Mouse (Mus musculus) liver, embryonic 14.5 days (tissue): Measurements from ENCODE around the gene Itga3. TPM values are rescaled to one million over a fixed set of nuclear protein-coding genes. Genes with fewer than 3 reads are reported as not detected.

ENCODE experiments used
- ATAC-seq: fragments of 200-750 bp; cut with Nextera tagmentation; 2 replicates; pipeline ENCODE4 v1.8.0; 2017; ENCODE audit warnings: moderate number of reproducible peaks, mild to moderate bottlenecking, moderate library complexity; ENCODE audit not compliant: insufficient read depth
- DNase-seq, 3 experiments: peaks; one replicate each; pipeline ENCODE4 v3.0.0-alpha.2; 2012 to 2013; ENCODE audit warnings: low read depth in 3 of 3, low spot score in 3 of 3
- H3K27ac ChIP-seq: fragments of 300-500 bp; sonication (generic); 2 replicates; pipeline ENCODE4 v1.5.1; 2014; ENCODE audit warnings: moderate library complexity, mild to moderate bottlenecking, control low read depth, inconsistent platforms
- H3K27me3 ChIP-seq: fragments of 300-500 bp; sonication (generic); 2 replicates; pipeline ENCODE4 v1.6.1; 2014; ENCODE audit warnings: mild to moderate bottlenecking, low read length, moderate library complexity; ENCODE audit not compliant: control insufficient read depth, insufficient read depth
- H3K36me3 ChIP-seq: fragments of 300-500 bp; sonication (generic); replicated peaks from 2 replicates; pipeline ENCODE4 v1.6.1; 2014; ENCODE audit warnings: low read depth; ENCODE audit not compliant: control insufficient read depth, insufficient read depth
- H3K4me1 ChIP-seq, 2 experiments: fragments of 200-500 bp in 1 of 2; fragments of 300-500 bp in 1 of 2; sonication (generic) in 1 of 2; replicated peaks; 2 replicates each; pipeline ENCODE4 v1.6.1; 2012 to 2014; ENCODE audit warnings: antibody characterized with exemption in 1 of 2, inconsistent platforms in 1 of 2, low read length in 1 of 2; ENCODE audit not compliant: control insufficient read depth in 2 of 2, insufficient read depth in 2 of 2
- H3K4me2 ChIP-seq: fragments of 300-500 bp; sonication (generic); 2 replicates; pipeline ENCODE4 v1.6.1; 2014; ENCODE audit warnings: low read depth, mild to moderate bottlenecking, control low read depth, moderate library complexity
- H3K4me3 ChIP-seq, 2 experiments: fragments of 200-500 bp in 1 of 2; fragments of 300-500 bp in 1 of 2; sonication (generic) in 1 of 2; 2 replicates each; pipeline ENCODE4 v1.5.1; 2012 to 2014; ENCODE audit warnings: low read depth in 2 of 2, low read length in 2 of 2, mild to moderate bottlenecking in 2 of 2, control low read depth in 1 of 2, inconsistent platforms in 1 of 2, moderate library complexity in 1 of 2; ENCODE audit not compliant: insufficient read depth in 1 of 2
- H3K9ac ChIP-seq: fragments of 300-500 bp; sonication (generic); replicated peaks from 2 replicates; pipeline ENCODE4 v1.6.1; 2014; ENCODE audit warnings: mild to moderate bottlenecking, control low read depth, moderate library complexity
- H3K9me3 ChIP-seq: fragments of 300-500 bp; sonication (generic); 2 replicates; pipeline ENCODE4 v1.6.1; 2016; ENCODE audit warnings: low read length, mixed read lengths; ENCODE audit not compliant: control insufficient read depth
- CTCF ChIP-seq: IDR thresholded peaks from 2 replicates; pipeline ENCODE4 v1.5.1; 2016; ENCODE audit warnings: antibody characterized with exemption, low read depth, control low read depth
- EP300 ChIP-seq: IDR thresholded peaks from 2 replicates; pipeline ENCODE4 v1.6.1; 2016; ENCODE audit warnings: antibody characterized with exemption, low read depth
- WGBS: fragments of 180-500 bp; shearing (Covaris S2); extraction: QIAGEN DNeasy Blood & Tissue Kit; methylation state at CpG from one replicate; pipeline ENCODE4 v1.1.7; 2014; ENCODE audit not compliant: insufficient replicate concordance; 5-methylcytosine and 5-hydroxymethylcytosine counted together
- polyA plus RNA-seq, 2 experiments: library from polyadenylated mRNA; depleted of rRNA in 1 of 2; stranded (reverse) in 1 of 2; unstranded in 1 of 2; fragments of >200 nt; fragmentation: Nextera tagmentation in 1 of 2; extraction: Ambion mirVana in 1 of 2; gene quantifications; 2 replicates each; pipeline versions ENCODE4 v1.2.1 to v1.2.3; 2012 to 2014

The Itga3 gene
- polyA plus RNA-seq, 2 experiments: 1.5 to 1.7 TPM

DNA sequence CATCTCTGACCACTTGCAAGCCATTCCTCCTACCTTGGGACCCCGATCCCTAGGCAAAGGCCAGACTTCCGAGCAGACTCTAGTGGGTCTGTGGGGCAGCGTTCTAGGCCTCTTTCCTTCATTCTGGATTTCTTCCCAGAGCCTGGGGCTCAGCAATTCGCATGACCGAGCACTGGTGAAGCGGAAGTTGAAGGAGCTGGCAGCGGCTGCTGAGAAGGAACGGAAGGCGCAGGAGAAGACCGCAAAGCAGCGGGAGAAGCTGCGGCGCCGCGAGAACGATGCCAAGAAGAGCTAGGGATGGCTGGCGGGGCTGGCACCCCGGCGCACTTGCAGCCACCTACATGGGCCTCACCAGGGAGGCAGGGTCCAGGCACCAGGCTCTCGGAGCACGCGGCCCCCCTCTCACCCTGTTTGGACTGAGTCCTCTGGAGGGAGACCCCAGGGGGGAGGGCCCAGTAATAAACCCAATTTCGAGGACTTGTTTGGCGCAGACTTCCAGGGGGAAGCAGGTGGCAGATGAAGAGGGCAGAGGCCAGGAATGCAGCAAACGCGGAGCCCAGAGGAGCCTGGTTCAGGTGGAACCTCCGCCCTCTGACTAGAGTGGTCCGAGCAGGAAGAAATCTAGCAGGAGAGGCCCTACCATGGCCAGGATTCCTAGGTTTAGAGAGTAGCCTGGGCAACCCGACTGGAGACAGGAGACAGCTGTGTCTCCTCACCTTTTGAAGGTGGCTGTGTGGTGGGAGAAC lies 52.0 kb downstream of the Itga3 start:
- no peak overlapping the region for H3K4me2 ChIP-seq
- WGBS: 80% methylated on average over 29 of the region's 29 CpGs
- peaks cover 53% of the 10 kb centered on the region for H3K36me3 ChIP-seq
- TF ChIP-seq CTCF (no peak), EP300 (no peak)
- H3K27ac ChIP-seq: no peak overlapping the region
- no peak for ATAC-seq
- no peaks in the 10 kb centered on the region for H3K9me3 ChIP-seq
- H3K27me3 ChIP-seq: no peaks in the 10 kb centered on the region
- no peak overlapping the region for H3K9ac ChIP-seq
- H3K4me3 ChIP-seq: no peak overlapping the region
- no peaks in the 10 kb centered on the region; a peak in 1 of 4 replicates for H3K4me1 ChIP-seq
- DNase-seq: no peak

DNA sequence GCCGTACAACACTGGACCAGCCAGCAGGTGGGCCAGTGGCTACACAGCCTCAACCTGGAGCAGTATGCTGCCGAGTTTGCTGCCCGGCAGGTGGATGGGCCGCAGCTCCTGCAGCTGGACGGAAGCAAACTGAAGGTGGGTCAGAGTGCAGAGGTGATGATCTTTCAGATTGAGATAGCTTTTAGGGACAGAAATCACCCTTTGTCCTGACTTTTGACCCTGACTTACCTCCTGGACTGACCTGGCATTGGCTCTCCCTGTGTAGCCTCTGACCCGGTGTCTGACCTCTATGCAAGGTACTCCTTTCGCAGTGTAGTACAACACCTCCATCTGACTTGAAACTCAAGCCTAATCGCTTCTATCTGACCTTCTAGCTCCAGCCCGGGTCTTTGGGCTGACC lies 53.1 kb downstream of the Itga3 start:
- H3K27me3 ChIP-seq: no peaks in the 10 kb centered on the region
- no peak overlapping the region for H3K4me2 ChIP-seq
- no peak overlapping the region for H3K27ac ChIP-seq
- WGBS: 87% methylated on average over 9 of the region's 9 CpGs
- H3K4me1 ChIP-seq: no peaks in the 10 kb centered on the region; a peak in 1 of 4 replicates
- H3K36me3 ChIP-seq: peaks cover 65% of the 10 kb centered on the region
- no peak overlapping the region for H3K4me3 ChIP-seq
- H3K9ac ChIP-seq: no peak overlapping the region
- H3K9me3 ChIP-seq: no peaks in the 10 kb centered on the region
- no peak for ATAC-seq
- DNase-seq: no peak
- TF ChIP-seq EP300 (no peak), CTCF (no peak)

DNA sequence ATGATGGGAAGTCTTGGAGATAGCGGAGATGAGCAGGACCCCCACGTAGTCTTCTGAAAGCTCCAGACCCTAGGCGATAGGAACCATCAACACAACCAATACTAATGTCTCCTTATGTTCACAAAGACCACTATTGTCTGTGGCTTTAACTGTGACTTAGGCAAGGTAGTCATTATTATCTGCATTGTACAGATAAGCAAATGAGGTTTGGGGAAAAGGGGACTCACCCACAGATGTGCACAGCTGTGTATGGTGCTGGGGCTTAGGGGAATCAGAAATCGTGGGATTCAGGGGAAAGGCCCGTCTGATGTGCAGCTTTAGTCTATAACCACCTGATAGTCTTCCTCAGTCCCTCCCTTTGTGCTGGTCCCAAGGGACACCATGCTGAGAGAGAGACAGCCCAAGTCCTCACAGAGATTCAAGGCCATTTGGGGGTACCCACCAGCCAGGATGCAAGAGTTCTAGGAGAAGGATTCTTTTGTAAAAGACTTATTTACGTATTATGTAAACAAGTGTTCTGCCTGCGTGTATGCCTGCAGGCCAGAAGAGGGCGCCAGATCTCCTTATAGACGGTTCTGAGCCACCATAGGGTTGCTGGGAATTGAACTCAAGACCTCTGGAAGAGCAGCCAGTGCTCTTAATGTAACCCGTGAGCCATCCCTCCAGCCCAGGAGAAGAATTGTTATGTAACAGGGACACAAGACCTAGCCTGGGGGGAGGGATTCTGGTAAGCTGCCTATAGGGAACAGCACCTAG lies 54.2 kb downstream of the Itga3 start:
- Histone ChIP-seq H3K9ac (no peak overlapping the region), H3K36me3 (peaks cover 68% of the 10 kb centered on the region), H3K27me3 (no peaks in the 10 kb centered on the region), H3K9me3 (no peaks in the 10 kb centered on the region), H3K4me3 (no peak overlapping the region), H3K4me2 (no peak overlapping the region), H3K4me1 (no peaks in the 10 kb centered on the region; a peak in 1 of 4 replicates), H3K27ac (no peak overlapping the region)
- DNase-seq: no peak
- TF ChIP-seq EP300: no peak
- TF ChIP-seq CTCF: peak; percentile 79
- ATAC-seq: no peak
- WGBS: 62% methylated on average over 10 of the region's 10 CpGs

DNA sequence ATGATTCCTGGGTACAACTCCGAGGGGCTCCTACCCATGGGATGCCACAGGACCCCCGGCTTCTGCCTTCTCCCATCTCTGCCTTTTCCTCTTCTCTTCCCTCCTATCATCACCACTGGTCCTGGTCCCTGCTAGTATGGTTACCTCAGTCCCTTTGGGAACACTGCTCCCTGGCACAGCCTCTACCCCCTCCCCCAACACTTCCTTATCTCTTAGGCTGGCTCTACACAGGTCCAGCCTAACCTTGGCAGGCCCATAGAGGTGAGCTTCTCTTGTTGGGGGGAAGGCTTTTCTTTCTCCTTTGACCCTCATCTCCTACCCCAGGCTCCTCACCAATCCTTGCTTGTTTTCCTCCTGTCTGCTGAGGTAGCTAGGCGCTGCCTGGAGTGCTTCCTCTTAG lies 61.1 kb downstream of the Itga3 start:
- 64% methylated on average over 3 of the region's 3 CpGs for WGBS
- Histone ChIP-seq H3K4me2 (peak overlapping the region; percentile 23; the same call in 1 of the 2 replicates), H3K4me3 (no peak overlapping the region), H3K27ac (no peak overlapping the region), H3K9ac (peak overlapping the region; percentile 14; the same call in 1 of the 2 replicates), H3K4me1 (peaks cover 29 to 46% of the 10 kb centered on the region in 2 experiments), H3K9me3 (no peaks in the 10 kb centered on the region), H3K27me3 (peaks cover under 1% of the 10 kb centered on the region; the same call in 1 of the 2 replicates), H3K36me3 (peaks cover 61% of the 10 kb centered on the region)
- ATAC-seq (no peak), DNase-seq (no peak)
- TF ChIP-seq CTCF: no peak
- TF ChIP-seq EP300: no peak

DNA sequence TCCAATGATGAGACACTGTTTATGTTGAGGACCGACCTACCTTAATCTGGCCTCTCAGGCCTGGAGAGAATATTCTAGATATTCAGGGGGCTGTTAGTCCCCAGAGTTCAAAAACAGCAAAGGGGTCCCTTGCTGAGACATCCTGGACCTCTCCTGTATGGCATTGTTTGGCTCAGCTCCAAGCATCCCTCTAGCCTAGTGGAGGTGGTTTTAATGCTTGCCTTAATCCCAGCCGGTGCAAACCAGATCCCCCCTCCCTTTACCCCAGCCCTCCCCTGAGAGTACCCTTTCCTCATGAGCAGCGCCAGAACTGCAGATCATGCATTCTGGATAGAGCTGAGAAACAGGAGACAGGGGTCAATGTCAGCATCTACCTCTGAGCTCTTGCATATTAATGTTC lies 64.1 kb downstream of the Itga3 start:
- H3K9ac ChIP-seq: peak overlapping the region; percentile 80
- peaks cover 3% of the 10 kb centered on the region; the same call in 1 of the 2 replicates for H3K27me3 ChIP-seq
- H3K4me2 ChIP-seq: peak overlapping the region; percentile 97
- H3K36me3 ChIP-seq: peaks cover 39% of the 10 kb centered on the region
- TF ChIP-seq EP300 (no peak), CTCF (no peak)
- WGBS: 22% methylated on average over 3 of the region's 3 CpGs
- peaks cover 44 to 60% of the 10 kb centered on the region in 2 experiments for H3K4me1 ChIP-seq
- H3K27ac ChIP-seq: peak overlapping the region; percentile 99
- ATAC-seq: no peak
- no peaks in the 10 kb centered on the region for H3K9me3 ChIP-seq
- H3K4me3 ChIP-seq: peak overlapping the region; percentile 75 to 95
- no peak for DNase-seq
